Mouse (Mus musculus) heart, embryonic 11.5 days (tissue): ENCODE measurements around the gene Nme6. TPM values are rescaled to one million over a fixed set of nuclear protein-coding genes. Genes with fewer than 3 reads are reported as not detected.

ENCODE experiments used
- ATAC-seq: fragments of 200-750 bp; cut with Nextera tagmentation; replicated peaks from 2 replicates; pipeline ENCODE4 v1.8.0; 2017; ENCODE audit warnings: moderate library complexity; ENCODE audit not compliant: insufficient number of reproducible peaks, low FRiP score, low TSS enrichment
- H3K27ac ChIP-seq: fragments of 300-500 bp; sonication (generic); 2 replicates; pipeline ENCODE4 v1.5.1; 2014; ENCODE audit warnings: mild to moderate bottlenecking, low read depth, low read length
- H3K27me3 ChIP-seq: fragments of 300-500 bp; sonication (generic); 2 replicates; pipeline ENCODE4 v1.6.1; 2014; ENCODE audit warnings: mild to moderate bottlenecking, low read length, mixed read lengths; ENCODE audit not compliant: control insufficient read depth, insufficient read depth
- H3K36me3 ChIP-seq: fragments of 300-500 bp; sonication (generic); 2 replicates; pipeline ENCODE4 v1.6.1; 2014; ENCODE audit warnings: mild to moderate bottlenecking, low read length, moderate library complexity, mixed read lengths; ENCODE audit not compliant: control insufficient read depth, insufficient read depth
- H3K4me1 ChIP-seq: fragments of 300-500 bp; sonication (generic); 2 replicates; pipeline ENCODE4 v1.6.1; 2014; ENCODE audit warnings: low read length; ENCODE audit not compliant: control insufficient read depth, insufficient read depth
- H3K4me2 ChIP-seq: fragments of 300-500 bp; sonication (generic); 2 replicates; pipeline ENCODE4 v1.6.1; 2014; ENCODE audit warnings: mild to moderate bottlenecking, moderate library complexity
- H3K4me3 ChIP-seq: fragments of 300-500 bp; sonication (generic); 2 replicates; pipeline ENCODE4 v1.5.1; 2014; ENCODE audit warnings: low read depth, low read length
- H3K9ac ChIP-seq: fragments of 300-500 bp; sonication (generic); 2 replicates; pipeline ENCODE4 v1.6.1; 2014; ENCODE audit warnings: mild to moderate bottlenecking, low read depth, low read length, moderate library complexity
- H3K9me3 ChIP-seq: fragments of 300-500 bp; sonication (generic); replicated peaks from 2 replicates; pipeline ENCODE4 v1.6.1; 2016; ENCODE audit warnings: low read length; ENCODE audit not compliant: control insufficient read depth
- WGBS: fragments of 180-500 bp; shearing (Covaris S2); extraction: QIAGEN DNeasy Blood & Tissue Kit; methylation state at CpG from one replicate; pipeline ENCODE4 v1.1.7; 2014; ENCODE audit not compliant: insufficient replicate concordance; 5-methylcytosine and 5-hydroxymethylcytosine counted together
- polyA plus RNA-seq: library from polyadenylated mRNA; unstranded; fragments of >200 nt; fragmentation: Nextera tagmentation; extraction: Ambion mirVana; gene quantifications from 2 replicates; pipeline ENCODE4 v1.2.1, GENCODE M21; 2014

Gene Nme6
- polyA plus RNA-seq, 1 experiment from 2014 or later: 77.3 TPM

DNA sequence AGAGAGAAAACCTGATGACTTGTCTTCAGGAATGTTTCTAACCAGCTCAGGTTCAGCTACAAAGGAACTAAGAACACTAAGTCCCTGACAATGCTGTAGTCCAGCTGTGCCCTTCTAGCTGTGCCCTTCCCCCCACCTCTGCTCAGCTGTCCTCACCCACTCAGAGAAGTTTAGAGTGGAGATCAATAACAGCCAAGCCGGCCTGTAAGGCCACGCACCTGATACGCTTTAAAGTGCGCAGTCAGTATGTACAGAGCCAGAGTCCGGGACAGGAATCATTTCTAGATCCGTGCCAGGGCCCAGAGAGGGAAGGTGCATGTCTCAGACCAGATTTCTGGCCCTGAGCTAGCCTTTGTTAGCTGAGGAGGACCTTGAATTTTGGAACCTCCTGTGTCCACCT is 23.4 kb downstream of the Nme6 start:
- Histone ChIP-seq H3K27me3 (no peaks in the 10 kb centered on the region), H3K4me3 (no peak overlapping the region), H3K36me3 (no peaks in the 10 kb centered on the region), H3K9ac (no peak overlapping the region), H3K9me3 (no peaks in the 10 kb centered on the region), H3K4me2 (no peak overlapping the region), H3K4me1 (no peaks in the 10 kb centered on the region), H3K27ac (no peak overlapping the region)
- ATAC-seq: no peak
- 56% methylated on average over 6 of the region's 6 CpGs for WGBS

DNA sequence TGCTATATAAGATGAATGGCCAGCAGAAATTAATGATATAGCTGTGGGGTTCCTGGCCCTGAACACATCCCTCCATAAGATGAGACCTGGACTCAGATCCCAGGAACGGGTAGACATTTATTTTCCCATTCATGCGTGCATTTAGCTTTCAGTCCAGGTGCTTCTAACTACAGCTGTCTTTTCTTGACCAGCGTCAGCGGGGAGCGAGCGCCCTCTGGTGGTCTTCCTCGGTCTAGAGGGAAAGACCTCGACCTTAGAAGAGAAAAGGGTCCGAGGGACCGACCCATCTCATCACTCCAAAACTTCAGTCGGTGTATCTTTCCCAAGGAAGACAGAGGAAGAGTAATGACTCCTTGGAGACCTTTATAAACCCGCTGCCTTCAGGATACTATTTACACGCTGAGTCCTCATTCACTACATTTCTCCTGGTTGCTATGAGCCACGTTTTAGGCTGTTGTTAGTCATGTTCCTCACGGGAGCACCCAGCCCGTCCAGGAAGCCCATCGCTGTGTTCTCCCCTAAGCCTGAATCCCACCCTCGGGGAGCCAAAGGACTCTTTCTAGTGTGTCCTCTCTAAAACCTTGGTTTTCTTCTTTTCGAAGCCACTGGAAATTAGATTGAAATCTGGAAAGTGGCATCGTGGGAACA is 30.0 kb downstream of the Nme6 start:
- Histone ChIP-seq H3K4me2 (peak overlapping the region; percentile 64), H3K27ac (no peak overlapping the region), H3K4me3 (0 out of 2 replicates have a peak overlapping the region, but pooled peaks have one; percentile 22), H3K9ac (peak overlapping the region; percentile 46; the same call in 1 of the 2 replicates), H3K27me3 (no peaks in the 10 kb centered on the region), H3K36me3 (no peaks in the 10 kb centered on the region), H3K4me1 (no peaks in the 10 kb centered on the region), H3K9me3 (no peaks in the 10 kb centered on the region)
- WGBS: 14% methylated on average over 20 of the region's 20 CpGs
- no peak; the same call in 1 of the 2 replicates for ATAC-seq

DNA sequence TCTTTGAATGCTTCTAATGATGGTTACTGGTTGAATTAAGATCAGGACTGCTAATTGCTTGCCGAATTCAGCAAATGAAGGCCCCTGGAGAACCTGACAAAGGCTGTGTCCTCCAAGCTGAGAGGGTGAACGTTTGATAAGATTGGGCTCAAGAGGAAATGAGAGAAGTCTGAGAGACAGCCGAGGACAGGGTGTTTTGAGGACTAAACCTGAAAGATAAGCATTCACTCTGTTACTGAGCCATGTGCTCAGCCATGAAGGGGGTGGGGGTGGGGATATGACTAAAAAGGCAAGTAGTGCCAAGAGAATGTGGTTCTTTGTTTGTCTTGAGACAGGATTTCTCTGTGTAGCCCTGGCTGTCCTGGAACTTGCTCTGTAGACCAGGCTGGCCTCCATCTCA is 30.5 kb downstream of the Nme6 start:
- Histone ChIP-seq H3K27ac (no peak overlapping the region), H3K4me1 (no peaks in the 10 kb centered on the region), H3K27me3 (no peaks in the 10 kb centered on the region), H3K4me3 (no peak overlapping the region), H3K9me3 (no peaks in the 10 kb centered on the region), H3K9ac (peak overlapping the region; percentile 46; the same call in 1 of the 2 replicates), H3K4me2 (peak overlapping the region; percentile 64), H3K36me3 (no peaks in the 10 kb centered on the region)
- WGBS: 24% methylated on average over 3 of the region's 3 CpGs
- no peak for ATAC-seq

DNA sequence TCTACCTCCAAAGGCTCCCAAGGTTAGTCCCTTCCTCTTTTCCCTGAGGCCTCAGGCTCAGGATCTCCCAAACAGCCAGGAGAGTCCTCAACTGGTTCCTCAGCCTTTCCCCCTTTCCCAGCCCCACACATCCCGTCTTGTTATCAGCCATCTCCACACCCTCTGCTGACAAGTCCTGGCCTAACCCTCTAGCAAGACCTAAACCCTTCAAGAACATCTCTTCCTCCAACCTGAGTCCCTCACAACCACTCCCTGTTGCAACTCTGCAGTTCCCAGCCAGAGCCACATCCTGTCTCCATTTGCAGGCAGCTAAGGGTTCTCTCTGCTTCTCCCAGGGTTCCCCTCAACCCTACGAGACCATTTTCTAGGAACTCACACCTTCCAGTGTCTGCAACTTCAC is 33.7 kb downstream of the Nme6 start:
- H3K9ac ChIP-seq: no peak overlapping the region
- H3K4me2 ChIP-seq: no peak overlapping the region
- no peaks in the 10 kb centered on the region for H3K9me3 ChIP-seq
- ATAC-seq: no peak
- no peaks in the 10 kb centered on the region for H3K36me3 ChIP-seq
- H3K27me3 ChIP-seq: no peaks in the 10 kb centered on the region
- H3K4me3 ChIP-seq: no peak overlapping the region
- no peak overlapping the region for H3K27ac ChIP-seq
- no peaks in the 10 kb centered on the region; the same call in 1 of the 2 replicates for H3K4me1 ChIP-seq
- 30% methylated on average over 2 of the region's 2 CpGs for WGBS

DNA sequence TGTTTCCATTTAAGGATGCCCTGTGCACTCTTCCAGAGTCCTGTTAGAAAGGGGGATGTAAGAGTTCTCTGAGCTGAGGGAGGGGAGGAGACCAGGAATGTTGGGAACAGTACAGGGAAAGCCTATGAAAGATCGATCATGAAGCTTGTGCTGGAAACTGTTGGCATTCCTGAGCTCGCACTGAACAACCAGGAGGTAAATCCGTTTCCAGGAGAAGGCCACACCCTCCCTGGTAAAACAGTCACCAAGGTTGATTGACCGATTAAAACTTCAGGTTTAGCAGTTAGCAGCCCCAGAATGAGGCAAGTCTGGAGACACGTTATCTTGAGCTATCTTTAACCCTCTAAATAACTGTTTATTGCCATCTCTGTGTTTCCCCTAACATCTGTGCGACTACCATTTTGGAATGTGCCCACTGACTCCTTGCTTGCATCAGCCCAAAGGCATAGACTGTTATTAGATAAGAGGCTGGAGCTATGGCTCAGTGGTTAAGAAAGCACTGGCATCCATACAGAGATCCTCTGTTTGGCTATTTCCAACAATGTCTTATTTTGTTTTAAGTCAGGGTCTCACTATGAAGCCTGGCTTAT is 38.5 kb downstream of the Nme6 start:
- Histone ChIP-seq H3K4me3 (no peak overlapping the region), H3K9ac (no peak overlapping the region), H3K9me3 (no peaks in the 10 kb centered on the region), H3K36me3 (no peaks in the 10 kb centered on the region), H3K4me2 (no peak overlapping the region), H3K4me1 (no peaks in the 10 kb centered on the region; the same call in 1 of the 2 replicates), H3K27me3 (no peaks in the 10 kb centered on the region), H3K27ac (no peak overlapping the region)
- ATAC-seq: no peak
- 38% methylated on average over 6 of the region's 6 CpGs for WGBS

DNA sequence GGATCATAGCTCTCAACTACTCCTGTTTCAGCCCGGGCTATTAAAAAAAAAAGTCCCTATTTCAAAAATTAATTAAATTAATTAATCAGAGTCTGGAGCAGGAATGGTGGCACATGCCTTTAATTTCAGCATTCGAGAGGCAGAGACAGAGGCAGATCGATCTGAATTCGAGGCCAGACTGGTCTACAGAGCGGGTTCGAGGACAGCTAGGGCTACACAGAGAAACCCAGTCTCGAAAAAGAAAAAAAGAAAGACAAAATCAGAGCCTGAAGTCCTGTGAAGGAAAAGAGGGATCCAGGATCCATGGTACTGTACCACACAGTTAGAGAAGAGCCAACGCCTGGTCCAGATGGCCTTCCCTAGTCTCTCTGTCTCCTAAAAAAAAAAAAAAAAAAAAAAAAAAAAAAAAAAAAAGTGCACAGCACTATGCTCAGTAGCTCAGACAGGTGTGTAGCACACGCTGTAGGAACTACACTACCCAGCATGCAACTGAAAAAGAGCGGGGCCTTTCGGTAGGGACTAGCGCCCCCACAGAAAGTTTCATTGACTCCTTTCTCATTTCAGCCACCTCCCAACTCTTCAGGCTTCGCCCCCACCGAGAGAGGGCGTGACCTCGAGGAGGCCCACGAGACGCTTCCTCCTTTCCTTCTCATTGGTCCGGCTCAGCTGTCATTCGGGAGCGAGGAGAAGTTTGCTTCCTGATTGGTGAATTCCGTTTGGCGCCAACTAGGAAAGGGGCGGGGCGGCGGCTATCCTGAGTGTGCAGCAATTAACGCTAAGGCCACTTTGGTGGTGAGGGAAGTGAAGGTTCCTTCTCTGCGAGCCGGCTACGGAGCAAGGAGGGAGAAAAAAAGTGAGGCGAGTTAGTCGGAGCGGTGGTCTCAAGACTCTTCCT is 42.5 kb downstream of the Nme6 start, which contains the start of gene Cdc25a:
TSS of gene Cdc25a (plus strand) at position 783 of the 895 bp plus-strand sequence.
- peak; percentile 89 for ATAC-seq
- 5% methylated on average over 33 of the region's 33 CpGs for WGBS
- peak within 1 kb of the TSS; percentile 88 for H3K4me3 ChIP-seq
- H3K4me1 ChIP-seq: peaks cover 6% of the 10 kb centered on the region
- H3K9me3 ChIP-seq: no peaks in the 10 kb centered on the region
- H3K36me3 ChIP-seq: peaks cover 17% of the 10 kb centered on the region
- H3K4me2 ChIP-seq: peak within 1 kb of the TSS; percentile 94
- H3K27ac ChIP-seq: peak within 1 kb of the TSS; percentile 83
- no peaks in the 10 kb centered on the region for H3K27me3 ChIP-seq
- H3K9ac ChIP-seq: peak within 1 kb of the TSS; percentile 95

DNA sequence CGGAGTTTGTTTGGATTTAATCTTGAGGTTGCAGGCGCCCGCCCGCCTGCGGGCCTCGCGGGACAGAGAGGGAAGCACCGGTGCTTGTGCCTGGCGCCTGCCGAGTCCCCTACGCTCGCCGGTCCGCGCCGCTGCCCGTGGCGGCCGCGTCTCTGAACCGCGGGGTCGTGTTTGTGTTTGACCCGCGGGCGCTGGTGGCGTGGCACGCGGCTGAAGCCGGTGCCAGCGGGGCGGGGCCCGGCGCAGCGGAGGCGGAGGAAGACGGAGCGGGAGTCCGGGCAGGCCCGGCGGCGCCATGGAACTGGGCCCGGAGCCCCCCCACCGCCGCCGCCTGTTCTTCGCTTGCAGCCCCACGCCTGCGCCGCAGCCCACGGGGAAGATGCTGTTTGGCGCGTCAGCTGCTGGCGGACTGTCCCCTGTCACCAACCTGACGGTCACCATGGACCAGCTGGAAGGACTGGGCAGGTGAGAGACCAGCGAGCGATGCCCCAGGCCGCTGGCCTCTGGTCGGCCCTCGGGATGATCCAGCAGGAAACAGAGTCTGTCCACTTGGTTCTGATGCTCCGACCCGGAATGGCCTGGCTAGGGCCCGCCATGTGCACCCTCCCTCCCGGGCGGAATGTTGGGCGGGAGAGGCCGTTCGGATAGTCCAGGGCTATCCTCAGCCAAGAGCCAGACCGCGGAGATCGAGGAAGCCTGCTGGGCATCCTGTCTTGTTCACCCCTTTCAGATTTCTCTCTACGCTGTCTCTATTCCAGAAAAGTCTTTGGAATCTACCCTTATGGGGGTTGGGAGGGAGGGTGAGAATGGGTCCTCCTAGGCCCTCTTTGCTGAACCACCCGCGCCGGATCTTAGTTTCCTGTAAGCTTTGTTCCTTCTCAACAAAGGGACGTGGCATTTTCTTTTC is 43.4 kb downstream of the Nme6 start:
- Histone ChIP-seq H3K4me3 (peak overlapping the region; percentile 88), H3K9ac (peak overlapping the region; percentile 95), H3K27ac (peak overlapping the region; percentile 83), H3K9me3 (no peaks in the 10 kb centered on the region), H3K4me2 (peak overlapping the region; percentile 94), H3K27me3 (no peaks in the 10 kb centered on the region), H3K4me1 (peaks cover 6% of the 10 kb centered on the region), H3K36me3 (peaks cover 26% of the 10 kb centered on the region)
- peak; percentile 75 for ATAC-seq
- WGBS: under 1% methylated on average over 75 of the region's 76 CpGs

DNA sequence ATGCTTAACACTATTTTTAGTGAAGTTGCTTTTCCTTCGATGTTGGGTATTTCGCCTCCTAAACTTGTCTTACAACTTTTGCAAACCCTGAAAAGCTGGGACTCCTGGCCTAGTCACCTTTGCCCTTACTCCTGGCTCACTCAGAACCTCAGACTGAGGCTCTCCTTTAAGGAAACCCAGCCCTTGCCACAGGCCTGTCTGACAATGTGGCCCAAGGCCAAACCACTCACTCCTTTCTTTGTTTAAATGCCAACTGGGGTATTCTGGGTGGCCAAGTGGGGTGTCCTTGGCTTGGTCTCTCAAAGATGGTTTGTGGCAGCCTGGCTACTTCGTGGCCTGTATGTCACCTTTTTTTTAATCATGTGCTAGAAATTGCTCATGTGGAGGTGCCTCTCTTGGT is 44.2 kb downstream of the Nme6 start:
- H3K9me3 ChIP-seq: no peaks in the 10 kb centered on the region
- H3K27me3 ChIP-seq: no peaks in the 10 kb centered on the region
- peaks cover 6% of the 10 kb centered on the region for H3K4me1 ChIP-seq
- no peak overlapping the region; the same call in 1 of the 2 replicates for H3K27ac ChIP-seq
- H3K4me3 ChIP-seq: peak overlapping the region; percentile 88
- H3K4me2 ChIP-seq: peak overlapping the region; percentile 94
- peaks cover 30% of the 10 kb centered on the region for H3K36me3 ChIP-seq
- ATAC-seq: no peak
- WGBS: 12% methylated on average over 3 of the region's 3 CpGs
- peak overlapping the region; percentile 95 for H3K9ac ChIP-seq
